Mouse (Mus musculus) neutrophil, adult 5-6 weeks (primary cell): ENCODE measurements around the gene Pip4p1. TPM values are rescaled to one million over a fixed set of nuclear protein-coding genes. Genes with fewer than 3 reads are reported as not detected.
A peak's percentile ranks its signal among the peaks of the same experiment; 100 is the strongest.

Source experiments
- ATAC-seq: fragments of 151-379, 151-347 bp; 2 replicates; pipeline ENCODE4 v1.8.0; 2017; ENCODE audit warnings: mild to moderate bottlenecking, moderate TSS enrichment; ENCODE audit not compliant: insufficient number of reproducible peaks, poor library complexity, low FRiP score, severe bottlenecking; ENCODE audit errors: extremely low read depth
- total RNA-seq: library from RNA; stranded (forward); fragments of 200-1000 nt; gene quantifications from 2 replicates; pipeline ENCODE4 v1.2.3, GENCODE M21; 2017

Pip4p1 gene
- total RNA-seq, 1 experiment from 2014 or later = 48.2 TPM

DNA sequence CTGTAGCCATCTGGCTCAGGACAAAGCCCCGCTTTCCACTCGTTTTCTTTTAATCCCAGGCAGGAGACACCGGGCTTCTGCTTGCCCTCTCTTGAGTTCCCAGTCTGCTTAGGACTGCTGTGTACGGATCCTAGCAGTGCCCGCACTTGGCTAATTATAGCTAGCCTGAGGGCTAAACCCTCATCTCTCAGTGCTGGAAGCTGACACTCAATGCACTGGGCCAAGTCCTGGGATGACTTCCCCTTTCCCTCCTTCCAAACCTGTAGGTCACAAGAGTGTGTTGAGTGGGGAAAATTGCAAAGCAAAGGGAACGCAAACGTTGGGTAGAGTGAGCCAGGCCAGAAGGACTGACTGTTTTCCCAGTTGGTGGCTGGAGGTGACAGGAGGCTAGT lies 33.3 kb downstream of the Pip4p1 start, which contains the start of gene Klhl33:
Gene Klhl33 (minus strand): TSS at position 134 of the 392 bp plus-strand sequence.
- ATAC-seq = no peak

DNA sequence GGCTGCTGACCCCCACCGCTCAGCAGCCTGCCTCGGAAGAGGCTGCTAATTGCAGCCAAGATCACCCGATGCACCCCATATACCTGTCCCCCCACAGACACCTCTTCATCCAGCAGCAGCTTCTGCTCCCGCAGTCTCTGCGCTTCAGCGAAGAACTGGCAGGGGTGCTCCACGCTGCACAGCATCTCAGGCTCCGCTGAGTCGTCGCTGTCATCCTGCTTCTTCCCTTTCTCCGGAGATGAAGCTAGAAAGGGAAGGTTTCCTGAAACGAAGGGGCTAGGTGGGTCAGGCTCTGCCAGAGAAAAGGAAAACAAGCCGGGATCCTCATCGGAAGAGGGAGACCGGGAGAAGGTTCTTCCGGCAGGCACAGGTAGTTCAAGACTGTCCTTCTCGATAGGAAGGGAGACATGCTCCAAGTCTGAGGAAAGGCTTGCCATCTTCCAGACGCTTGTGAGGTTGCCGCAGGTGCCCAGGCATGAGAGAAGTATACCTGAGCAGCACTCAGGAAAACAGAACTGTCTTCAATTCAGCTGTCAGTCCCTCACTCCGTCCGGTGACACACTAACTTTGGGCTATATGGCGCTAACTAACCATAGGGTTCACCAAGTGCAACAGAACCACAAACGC lies 33.8 kb downstream of the Pip4p1 start:
- no peak for ATAC-seq

DNA sequence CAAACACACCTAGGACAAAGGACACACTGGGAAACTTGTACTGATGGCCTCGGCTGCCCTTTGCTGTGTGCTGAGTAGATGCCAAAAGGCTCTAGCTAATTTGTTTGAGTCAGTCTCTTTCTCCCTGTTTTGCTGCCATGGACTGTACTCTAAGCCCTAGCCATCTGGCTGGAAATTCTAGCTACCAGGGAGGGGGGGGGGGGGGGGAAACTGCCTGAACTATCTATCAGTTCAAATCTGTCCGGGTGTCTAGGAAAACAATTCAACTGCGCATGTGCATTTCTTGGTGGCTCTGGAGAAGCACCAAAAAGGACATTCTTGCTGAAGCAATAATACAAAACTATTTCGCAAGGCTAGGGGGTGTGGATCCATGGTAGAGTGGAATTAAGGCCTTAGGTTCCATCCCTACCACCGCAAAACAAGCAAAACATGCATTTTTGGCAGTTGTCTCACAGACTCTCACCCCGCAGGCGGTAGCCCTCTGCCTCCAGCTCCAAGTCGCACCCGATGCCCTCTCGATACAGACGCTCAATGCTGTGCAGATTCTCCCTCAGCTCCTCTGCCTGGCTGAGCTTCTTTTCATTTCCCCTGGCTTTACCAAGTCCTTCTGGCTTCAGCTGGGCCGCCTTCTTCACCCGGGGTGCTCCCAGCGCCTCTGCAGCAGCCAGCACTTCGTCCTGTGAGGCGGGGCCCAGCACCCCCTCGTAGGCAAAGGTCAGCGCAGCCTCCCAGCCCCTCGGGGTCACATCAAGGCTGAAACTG lies 34.5 kb downstream of the Pip4p1 start:
- no peak for ATAC-seq

DNA sequence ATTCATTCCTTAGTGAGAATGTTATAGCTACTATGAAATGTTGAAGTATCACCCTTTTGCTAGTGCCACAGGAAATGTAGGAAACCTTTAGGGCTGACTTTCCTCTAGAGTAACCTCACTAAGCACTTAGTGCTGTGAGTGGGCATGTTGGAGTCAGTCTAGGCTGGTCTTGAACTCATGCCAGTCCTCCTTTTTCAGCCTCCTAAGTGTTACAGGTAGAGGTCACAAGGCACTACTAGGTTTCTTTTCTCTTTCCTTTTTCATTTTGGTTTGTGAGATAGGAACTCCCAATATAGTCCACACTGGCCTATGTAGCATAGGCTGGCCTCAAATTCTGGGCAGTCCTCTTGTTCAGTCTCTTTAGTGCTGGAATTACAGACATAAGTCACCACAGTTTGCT lies 35.2 kb downstream of the Pip4p1 start:
- ATAC-seq = no peak

DNA sequence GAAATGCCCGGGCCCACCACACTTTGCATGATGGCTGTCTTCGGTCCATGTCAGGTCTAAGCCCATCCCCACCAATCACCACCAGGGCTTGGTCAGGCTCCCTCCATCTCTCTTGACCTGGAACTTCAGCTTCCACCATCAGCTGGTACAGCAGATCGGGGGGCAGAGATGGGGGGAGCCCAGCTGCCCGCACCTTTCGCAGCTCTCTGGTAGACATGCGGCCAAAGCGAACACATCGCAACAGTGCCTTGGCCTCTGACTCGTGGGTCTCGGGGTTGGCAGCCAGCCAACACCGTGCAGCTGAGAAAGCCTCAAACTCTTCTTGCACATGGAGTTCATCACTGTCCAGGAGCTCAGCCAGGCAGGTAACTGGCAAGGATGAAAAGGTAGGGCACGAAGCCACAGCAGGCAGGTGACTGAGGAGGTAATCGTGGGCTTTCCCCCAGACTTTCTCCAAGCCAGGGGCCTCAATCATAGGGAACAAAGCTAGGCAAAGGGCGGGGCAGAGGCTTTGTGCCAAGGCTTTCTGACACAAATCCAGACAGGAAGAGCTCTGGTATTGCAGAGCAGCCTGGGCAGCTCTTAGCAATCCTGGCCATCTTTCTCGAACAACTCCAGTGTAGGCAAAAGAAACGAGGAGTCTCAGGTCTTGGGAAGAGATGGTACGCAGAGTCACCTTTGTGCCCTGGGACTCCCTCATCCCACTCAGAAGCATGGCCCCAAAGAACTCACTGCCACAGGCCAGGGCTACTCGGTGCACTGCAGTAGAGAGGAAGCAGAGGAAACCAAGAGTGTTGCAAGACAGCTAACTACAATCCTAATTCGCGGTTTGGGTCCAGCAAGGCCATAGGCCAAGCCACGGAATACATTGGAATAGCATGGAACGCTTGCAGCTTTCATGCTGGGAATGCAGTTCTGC lies 37.9 kb downstream of the Pip4p1 start:
- ATAC-seq = no peak

DNA sequence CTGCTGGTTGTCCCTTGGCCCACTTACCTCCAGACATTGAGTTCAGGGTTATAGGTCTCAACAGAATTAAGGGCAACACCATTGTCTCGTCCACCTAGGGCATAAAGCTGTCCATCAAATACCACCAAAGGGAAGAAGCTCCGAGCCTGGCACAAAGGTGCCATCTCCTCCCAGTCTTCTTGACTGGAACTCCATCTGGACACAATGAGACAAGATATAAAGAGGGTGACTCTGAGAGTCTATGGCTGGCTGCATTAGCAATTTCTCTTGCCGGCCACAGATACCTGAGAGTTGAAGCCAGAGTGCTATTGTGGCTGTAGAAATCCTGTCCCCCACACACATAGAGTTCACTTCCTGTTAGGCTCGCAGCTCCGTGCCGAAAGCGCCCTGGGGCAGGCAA lies 38.6 kb downstream of the Pip4p1 start:
- peak; percentile 13; the same call in 1 of the 2 replicates for ATAC-seq

DNA sequence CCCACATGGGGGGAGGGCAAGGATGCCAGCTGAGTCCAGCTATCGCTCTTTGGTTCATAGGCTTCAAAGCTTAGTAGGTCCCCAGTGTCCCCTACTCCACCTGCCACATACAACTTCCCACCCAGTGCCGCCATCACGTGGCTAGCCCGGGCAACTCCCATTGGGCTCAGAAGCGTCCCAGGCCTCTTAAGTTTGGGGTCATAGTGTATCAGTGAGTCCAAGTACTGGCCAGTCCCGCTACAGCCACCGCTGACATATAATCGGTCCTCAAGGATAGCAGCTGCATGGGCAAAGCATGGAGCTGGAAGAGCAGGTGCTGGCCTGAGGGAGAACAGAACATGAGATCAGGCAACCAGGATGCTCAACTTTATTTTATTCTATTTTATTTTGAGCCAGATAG lies 39.0 kb downstream of the Pip4p1 start:
- no peak for ATAC-seq

DNA sequence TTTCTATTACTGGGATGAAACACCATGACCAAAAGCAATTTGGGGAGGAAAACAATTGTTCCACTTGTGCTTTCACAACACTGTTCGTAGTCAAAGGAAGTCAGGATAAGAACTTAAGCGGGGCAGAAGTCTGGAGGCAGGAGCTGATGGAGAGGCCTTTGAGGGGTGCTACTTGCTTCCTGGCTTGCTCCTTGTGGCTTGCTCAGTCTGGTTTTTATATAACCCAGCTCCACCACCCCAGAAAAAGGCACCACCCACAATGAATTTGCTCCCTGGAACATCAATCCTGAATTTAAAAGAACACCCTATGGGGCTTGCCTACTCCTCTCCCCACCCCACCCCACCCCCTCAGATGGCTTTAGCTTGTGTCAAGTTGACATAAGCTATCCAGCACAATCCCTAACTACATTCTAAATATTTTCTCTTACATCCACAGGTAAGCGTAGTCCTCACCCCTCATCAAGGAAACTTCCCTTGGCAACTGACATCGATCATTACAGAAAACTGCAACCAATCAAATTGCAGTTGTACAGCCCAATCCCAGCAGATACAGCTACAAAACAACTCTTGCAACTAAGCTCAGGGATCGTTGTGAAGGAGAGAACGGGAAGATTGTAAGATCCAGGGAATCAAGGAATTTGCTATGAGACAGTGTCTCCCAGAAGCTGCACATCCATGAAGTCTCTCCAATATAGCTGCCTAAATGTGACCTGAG lies 54.3 kb downstream of the Pip4p1 start:
- no peak for ATAC-seq

Other genes with a start within 250 kb of the Pip4p1 start
- not detected in 2 replicates for gene Olfr747, start 237.7 kb downstream of the Pip4p1 start, total RNA-seq
- not detected in 2 replicates for gene Olfr748, start 223.5 kb downstream of the Pip4p1 start, total RNA-seq
- gene Olfr749, start 185.8 kb downstream of the Pip4p1 start, total RNA-seq = not detected in 2 replicates
- gene Ttc5, start 145.3 kb downstream of the Pip4p1 start, total RNA-seq = 60.6 and 73.4 TPM in 2 replicates
- gene Ccnb1ip1, start 123.1 kb downstream of the Pip4p1 start, total RNA-seq = not detected in 2 replicates
- 79.5 and 95.5 TPM in 2 replicates for gene Parp2, start 123.0 kb downstream of the Pip4p1 start, total RNA-seq
- gene Tep1, start 60.3 kb downstream of the Pip4p1 start, total RNA-seq = 36.1 and 41.5 TPM in 2 replicates
- not detected in 2 replicates for gene Klhl33, start 33.3 kb downstream of the Pip4p1 start, total RNA-seq
- 46.7 and 58.8 TPM in 2 replicates for gene Osgep, start 6.0 kb downstream of the Pip4p1 start, total RNA-seq
- gene Apex1, start 5.9 kb downstream of the Pip4p1 start, total RNA-seq = 12.3 and 23.3 TPM in 2 replicates
- gene Pnp, start 226 bp upstream of the Pip4p1 start, total RNA-seq = 53.4 and 69.2 TPM in 2 replicates
- not detected in 2 replicates for gene Gm49342, start 13.7 kb upstream of the Pip4p1 start, total RNA-seq
- gene Pnp2, start 25.1 kb upstream of the Pip4p1 start, total RNA-seq = 1.4 TPM in 1 of 2 replicates, not detected in the other
- gene Rnase10, start 76.9 kb upstream of the Pip4p1 start, total RNA-seq = not detected in 2 replicates
- not detected in 2 replicates for gene Rnase9, start 111.0 kb upstream of the Pip4p1 start, total RNA-seq
- not detected in 2 replicates for gene Rnase11, start 119.3 kb upstream of the Pip4p1 start, total RNA-seq
- 2.6 TPM in 1 of 2 replicates, not detected in the other for gene Rnase12, start 126.8 kb upstream of the Pip4p1 start, total RNA-seq
- not detected in 2 replicates for gene Olfr750, start 143.6 kb upstream of the Pip4p1 start, total RNA-seq
- 2.0 and 2.1 TPM in 2 replicates for gene Rnase4, start 160.2 kb upstream of the Pip4p1 start, total RNA-seq
- 2.2 and 2.3 TPM in 2 replicates for gene Ang, start 160.3 kb upstream of the Pip4p1 start, total RNA-seq
- not detected in 2 replicates for gene Eddm3b, start 183.6 kb upstream of the Pip4p1 start, total RNA-seq
- 227 and 232 TPM in 2 replicates for gene Rnase6, start 193.1 kb upstream of the Pip4p1 start, total RNA-seq
- not detected in 2 replicates for gene Rnase1, start 215.9 kb upstream of the Pip4p1 start, total RNA-seq
- gene Rnase2b, start 231.4 kb upstream of the Pip4p1 start, total RNA-seq = not detected in 2 replicates